Mouse (Mus musculus) heart, embryonic 14.5 days (tissue): ENCODE results near the gene Arl6ip1. TPM values are rescaled to one million over a fixed set of nuclear protein-coding genes. Genes with fewer than 3 reads are reported as not detected.
A peak's percentile ranks its signal among the peaks of the same experiment; 100 is the strongest.

Source experiments
- ATAC-seq: fragments of 200-750 bp; cut with Nextera tagmentation; 2 replicates; pipeline ENCODE4 v1.8.0; 2017; ENCODE audit warnings: low read depth, moderate TSS enrichment; ENCODE audit not compliant: insufficient number of reproducible peaks, insufficient read depth, low FRiP score
- H3K27ac ChIP-seq, 2 experiments: fragments of 200-500 bp in 1 of 2; fragments of 300-500 bp in 1 of 2; sonication (generic) in 1 of 2; replicated peaks in 1 of 2; 2 replicates each; pipeline ENCODE4 v1.5.1; 2012 to 2014; ENCODE audit warnings: low read depth in 2 of 2, low read length in 2 of 2, control low read depth in 1 of 2, mild to moderate bottlenecking in 1 of 2, mixed read lengths in 1 of 2; ENCODE audit not compliant: control insufficient read depth in 1 of 2, insufficient read depth in 1 of 2
- H3K27me3 ChIP-seq: fragments of 300-500 bp; sonication (generic); 2 replicates; pipeline ENCODE4 v1.6.1; 2014; ENCODE audit warnings: mild to moderate bottlenecking, low read length, control low read depth; ENCODE audit not compliant: control insufficient read depth, insufficient read depth
- H3K36me3 ChIP-seq: fragments of 300-500 bp; sonication (generic); 2 replicates; pipeline ENCODE4 v1.6.1; 2014; ENCODE audit warnings: mild to moderate bottlenecking, control low read depth, low read length, mixed read lengths; ENCODE audit not compliant: control insufficient read depth, insufficient read depth
- H3K4me1 ChIP-seq, 2 experiments: fragments of 200-500 bp in 1 of 2; fragments of 300-500 bp in 1 of 2; sonication (generic) in 1 of 2; 2 replicates each; pipeline ENCODE4 v1.6.1; 2012 to 2014; ENCODE audit warnings: low read length in 2 of 2, control low read depth in 1 of 2, mixed read lengths in 1 of 2; ENCODE audit not compliant: control insufficient read depth in 2 of 2, insufficient read depth in 2 of 2
- H3K4me2 ChIP-seq: fragments of 300-500 bp; sonication (generic); 2 replicates; pipeline ENCODE4 v1.6.1; 2014; ENCODE audit warnings: mild to moderate bottlenecking, low read length
- H3K4me3 ChIP-seq, 2 experiments: fragments of 200-500 bp in 1 of 2; fragments of 300-500 bp in 1 of 2; sonication (generic) in 1 of 2; 2 replicates each; pipeline ENCODE4 v1.5.1; 2012 to 2014; ENCODE audit warnings: low read length in 2 of 2, mild to moderate bottlenecking in 2 of 2, control low read depth in 1 of 2, low read depth in 1 of 2, moderate library complexity in 1 of 2; ENCODE audit not compliant: control insufficient read depth in 1 of 2, insufficient read depth in 1 of 2
- H3K9ac ChIP-seq: fragments of 300-500 bp; sonication (generic); 2 replicates; pipeline ENCODE4 v1.6.1; 2014; ENCODE audit warnings: mild to moderate bottlenecking, low read length
- H3K9me3 ChIP-seq: fragments of 300-500 bp; sonication (generic); 2 replicates; pipeline ENCODE4 v1.6.1; 2016; ENCODE audit warnings: low read length, control low read depth; ENCODE audit not compliant: control insufficient read depth
- WGBS: fragments of 180-500 bp; shearing (Covaris S2); extraction: QIAGEN DNeasy Blood & Tissue Kit; methylation state at CpG from one replicate; pipeline ENCODE4 v1.1.7; 2014; 5-methylcytosine and 5-hydroxymethylcytosine counted together
- polyA plus RNA-seq: library from polyadenylated mRNA; unstranded; fragments of >200 nt; fragmentation: Nextera tagmentation; extraction: Ambion mirVana; gene quantifications from 2 replicates; pipeline ENCODE4 v1.2.1, GENCODE M21; 2014

Gene Arl6ip1
- polyA plus RNA-seq, 1 experiment from 2014 or later, result 268 TPM

DNA sequence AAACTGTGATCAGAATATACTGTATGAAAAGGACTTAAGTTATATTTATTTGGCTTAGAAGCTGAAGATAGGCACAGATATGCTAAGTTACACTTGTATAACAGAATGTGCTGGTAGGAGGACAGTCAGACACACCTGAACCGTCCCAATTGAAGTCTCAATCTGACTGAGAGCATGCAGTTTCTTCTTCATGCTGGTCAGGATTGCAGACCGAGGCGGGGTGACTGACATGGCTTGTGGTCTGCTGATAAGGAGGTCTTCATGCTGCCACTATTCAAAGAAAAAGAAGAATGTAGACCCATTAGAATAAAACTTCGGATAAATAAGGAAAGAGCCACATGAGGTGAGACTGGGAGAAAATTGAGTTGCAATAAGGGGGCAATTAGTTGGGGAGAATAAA, 13.7 kb upstream of the Arl6ip1 start:
- ATAC-seq, result no peak
- 68% methylated on average over 4 of the region's 4 CpGs for WGBS
- Histone ChIP-seq H3K36me3 (peaks cover 91% of the 10 kb centered on the region), H3K9ac (no peak overlapping the region), H3K4me3 (no peak overlapping the region), H3K27ac (no peak overlapping the region), H3K4me2 (no peak overlapping the region), H3K27me3 (no peaks in the 10 kb centered on the region), H3K4me1 (no peaks in the 10 kb centered on the region), H3K9me3 (no peaks in the 10 kb centered on the region)

DNA sequence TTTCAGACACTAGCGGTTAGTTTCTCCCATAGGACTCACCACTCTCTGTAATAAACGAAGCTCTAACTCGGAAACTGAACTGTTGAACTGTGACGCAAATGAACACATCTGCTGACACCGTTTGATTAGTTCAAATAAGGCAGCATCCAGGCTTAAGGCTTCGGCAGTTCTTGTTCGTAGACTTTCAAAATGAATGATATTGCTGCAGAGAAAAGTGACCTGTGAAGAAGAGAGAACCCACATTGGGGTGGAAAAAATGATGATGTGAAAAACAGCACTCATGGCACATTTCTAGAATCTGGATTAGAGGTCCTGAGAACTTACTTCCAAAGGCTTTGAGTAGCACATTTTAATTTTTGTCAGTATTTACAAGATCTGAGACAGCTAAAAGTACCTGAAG, 11.8 kb upstream of the Arl6ip1 start:
- Histone ChIP-seq H3K4me3 (no peak overlapping the region), H3K9me3 (no peaks in the 10 kb centered on the region), H3K36me3 (peaks cover 93% of the 10 kb centered on the region), H3K4me1 (no peaks in the 10 kb centered on the region), H3K4me2 (no peak overlapping the region), H3K27ac (no peak overlapping the region), H3K27me3 (no peaks in the 10 kb centered on the region), H3K9ac (no peak overlapping the region)
- no peak for ATAC-seq
- 93% methylated on average over 7 of the region's 7 CpGs for WGBS

- H3K9me3 ChIP-seq, result no peaks in the 10 kb centered on the region
- 87% methylated on average over 11 of the region's 11 CpGs for whole genome bisulfite sequencing
These were observed 5.7 kb upstream of the Arl6ip1 start for GRCm38 (mm10) chr7:118135128-118135527.

DNA sequence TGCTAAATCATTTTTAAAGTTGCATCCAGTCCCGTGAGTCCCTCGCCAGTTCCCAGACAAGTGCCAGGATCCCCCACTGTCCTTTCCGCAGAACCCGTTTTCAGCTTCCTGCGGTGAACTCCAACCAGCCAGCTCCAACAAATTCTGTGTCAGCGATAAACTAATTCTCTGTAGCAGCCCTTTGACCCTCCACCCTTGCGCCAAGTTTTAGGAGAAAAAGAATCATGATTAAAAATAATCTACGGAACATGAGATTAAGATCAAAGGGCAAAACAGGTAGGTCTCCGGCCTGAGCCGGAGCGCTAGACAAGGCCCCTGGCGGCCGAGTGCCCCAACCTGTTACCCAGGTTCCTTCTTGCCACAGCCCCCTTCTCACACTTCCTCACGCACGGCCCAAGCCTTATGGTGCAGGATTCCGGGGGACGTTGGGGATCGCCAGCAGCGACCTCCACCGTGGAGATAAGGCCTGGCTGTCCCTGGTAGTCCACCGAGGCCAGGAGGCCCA, 485 bp downstream of the Arl6ip1 start:
- H3K27me3 ChIP-seq, result no peaks in the 10 kb centered on the region
- peak overlapping the region; percentile 44 to 91 for H3K27ac ChIP-seq
- peaks cover 4 to 29% of the 10 kb centered on the region in 2 experiments for H3K4me1 ChIP-seq
- H3K9me3 ChIP-seq, result no peaks in the 10 kb centered on the region
- ATAC-seq, result peak; percentile 76
- WGBS, result under 1% methylated on average over 21 of the region's 21 CpGs
- H3K4me2 ChIP-seq, result peak overlapping the region; percentile 82
- H3K9ac ChIP-seq, result peak overlapping the region; percentile 94
- peak overlapping the region; percentile 62 to 89 for H3K4me3 ChIP-seq
- H3K36me3 ChIP-seq, result peaks cover 29% of the 10 kb centered on the region

More at GRCm38 (mm10) chr7:118135128-118135527, 5.7 kb upstream of the Arl6ip1 start:
- H3K9ac ChIP-seq, result no peak overlapping the region
- H3K36me3 ChIP-seq, result peaks cover 59% of the 10 kb centered on the region
- H3K4me2 ChIP-seq, result no peak overlapping the region
- no peak overlapping the region for H3K4me3 ChIP-seq
- H3K4me1 ChIP-seq, result peaks cover 0 to 5% of the 10 kb centered on the region in 2 experiments; a peak in 1 of 4 replicates
- H3K27ac ChIP-seq, result no peak overlapping the region
- no peak for ATAC-seq
- no peaks in the 10 kb centered on the region for H3K27me3 ChIP-seq

- H3K4me3 ChIP-seq, result no peak overlapping the region
These were observed 3.1 kb downstream of the Arl6ip1 start for GRCm38 (mm10) chr7:118126219-118126875.

GRCm38 (mm10) chr7:118125736-118126135, 3.7 kb downstream of the Arl6ip1 start:
- H3K27ac ChIP-seq, result no peak overlapping the region; a peak in 1 of 4 replicates
- H3K4me1 ChIP-seq, result peaks cover 4 to 29% of the 10 kb centered on the region in 2 experiments
- H3K9me3 ChIP-seq, result no peaks in the 10 kb centered on the region
- no peak overlapping the region for H3K9ac ChIP-seq
- H3K4me3 ChIP-seq, result no peak overlapping the region
- ATAC-seq, result no peak
- peaks cover 57% of the 10 kb centered on the region for H3K36me3 ChIP-seq
- no peaks in the 10 kb centered on the region for H3K27me3 ChIP-seq
- no peak overlapping the region for H3K4me2 ChIP-seq

More at GRCm38 (mm10) chr7:118126219-118126875, 3.1 kb downstream of the Arl6ip1 start:
- WGBS, result 73% methylated on average over 11 of the region's 11 CpGs
- Histone ChIP-seq H3K4me2 (peak overlapping the region; percentile 82; the same call in 1 of the 2 replicates), H3K9me3 (no peaks in the 10 kb centered on the region), H3K9ac (0 out of 2 replicates have a peak overlapping the region, but pooled peaks have one; percentile 21), H3K36me3 (peaks cover 51% of the 10 kb centered on the region), H3K4me1 (peaks cover 4 to 29% of the 10 kb centered on the region in 2 experiments), H3K27ac (no peak overlapping the region), H3K27me3 (no peaks in the 10 kb centered on the region)
- ATAC-seq, result no peak

- peaks cover 77% of the 10 kb centered on the region for H3K36me3 ChIP-seq
- no peak overlapping the region for H3K27ac ChIP-seq
- ATAC-seq, result no peak
- H3K9ac ChIP-seq, result no peak overlapping the region
- peaks cover 4 to 24% of the 10 kb centered on the region in 2 experiments for H3K4me1 ChIP-seq
- H3K4me3 ChIP-seq, result no peak overlapping the region
- H3K9me3 ChIP-seq, result no peaks in the 10 kb centered on the region
- no peaks in the 10 kb centered on the region for H3K27me3 ChIP-seq
- WGBS, result 88% methylated on average over 4 of the region's 4 CpGs
- H3K4me2 ChIP-seq, result no peak overlapping the region
These were observed 5.7 kb downstream of the Arl6ip1 start for GRCm38 (mm10) chr7:118123512-118124411.
